Mouse (Mus musculus) cerebellum, adult 9-11 months (tissue): ENCODE results near the gene Wdr47.
"Not testable (repeated sequence)": the region's sequence is repeated elsewhere in the genome, so short reads cannot be mapped to it uniquely, and the experiment has no call there.

Experiments
- DNase-seq: peaks from one replicate; pipeline ENCODE4 v3.0.0; 2022

Gene Wdr47

GRCm38 (mm10) chr3:108590786-108591529 lies at the start of gene Wdr47:
Gene Wdr47, plus strand, starts transcription at chr3:108591279.
- peak; percentile 96 for DNase-seq

GRCm38 (mm10) chr3:108542299-108542698 lies 48.8 kb upstream of the Wdr47 start:
- DNase-seq: no peak

GRCm38 (mm10) chr3:108554111-108554561 lies 36.9 kb upstream of the Wdr47 start:
- DNase-seq: no peak

- peak; percentile 94 for DNase-seq
Observed at GRCm38 (mm10) chr3:108554587-108555312, 36.3 kb upstream of the Wdr47 start.

- no peak for DNase-seq
Observed at GRCm38 (mm10) chr3:108557888-108558287, 33.2 kb upstream of the Wdr47 start.

GRCm38 (mm10) chr3:108562133-108562730 lies 28.8 kb upstream of the Wdr47 start, which contains the start of gene Tmem167b:
Gene Tmem167b, minus strand, starts transcription at chr3:108562466.
- DNase-seq: peak; percentile 98

GRCm38 (mm10) chr3:108562777-108563271 lies 28.3 kb upstream of the Wdr47 start:
- DNase-seq: no peak

- DNase-seq: peak; percentile 77
Observed at GRCm38 (mm10) chr3:108563309-108563708, 27.8 kb upstream of the Wdr47 start.

- no peak for DNase-seq
Observed at GRCm38 (mm10) chr3:108567990-108568877, 22.8 kb upstream of the Wdr47 start.

- DNase-seq: not testable (repeated sequence)
Observed at GRCm38 (mm10) chr3:108569636-108570035, 21.4 kb upstream of the Wdr47 start.

- DNase-seq: no peak
Observed at GRCm38 (mm10) chr3:108570813-108571212, 20.3 kb upstream of the Wdr47 start.

- peak; percentile 96 for DNase-seq
Observed at GRCm38 (mm10) chr3:108571443-108572294, 19.4 kb upstream of the Wdr47 start, which contains the start of gene Taf13. Gene Taf13, plus strand, starts transcription at chr3:108571698.

- DNase-seq: no peak
Observed at GRCm38 (mm10) chr3:108572309-108573010, 18.6 kb upstream of the Wdr47 start.

- DNase-seq: no peak
Observed at GRCm38 (mm10) chr3:108574018-108574417, 17.1 kb upstream of the Wdr47 start.

GRCm38 (mm10) chr3:108584580-108584979 lies 6.5 kb upstream of the Wdr47 start:
- no peak for DNase-seq

- DNase-seq: no peak
Observed at GRCm38 (mm10) chr3:108588446-108588845, 2.6 kb upstream of the Wdr47 start.

- DNase-seq: no peak
Observed at GRCm38 (mm10) chr3:108591530-108592522, 747 bp downstream of the Wdr47 start.

- no peak for DNase-seq
Observed at GRCm38 (mm10) chr3:108608906-108609305, 17.8 kb downstream of the Wdr47 start.

- no peak for DNase-seq
Observed at GRCm38 (mm10) chr3:108634761-108635160, 43.7 kb downstream of the Wdr47 start.
